Mouse (Mus musculus) v-Abl transformed pro-B cells (cell line): ENCODE data around the gene Pcp4l1.
"Not testable (repeated sequence)": the region's sequence is repeated elsewhere in the genome, so short reads cannot be mapped to it uniquely, and the experiment has no call there.

Source experiments
- in situ Hi-C, 2 experiments: fragments of 400-800 bp; cut with MboI; formaldehyde crosslinking; loops; one replicate each; pipeline ENCODE4 v1.15.1; 2025; ENCODE audit not compliant: unreplicated experiment in 2 of 2

Gene Pcp4l1

DNA sequence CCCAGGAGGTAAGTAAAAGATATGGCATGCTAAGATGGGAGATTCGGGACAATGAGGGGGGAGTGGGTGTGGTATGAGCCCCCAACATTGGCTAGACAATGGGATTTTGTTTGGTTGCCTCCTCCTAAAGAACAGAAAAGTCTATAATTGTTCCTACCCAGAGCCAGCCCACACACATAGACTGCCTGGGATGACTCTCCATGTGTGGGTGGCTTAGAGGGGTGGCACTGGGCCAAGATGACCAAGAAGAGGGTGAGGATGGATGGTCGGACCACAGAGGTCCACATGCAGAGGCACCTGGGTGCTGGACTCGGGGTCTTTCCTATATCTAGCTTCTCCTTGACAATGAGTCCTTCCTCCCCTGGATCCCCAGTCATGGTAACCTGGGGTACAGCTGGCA, 39.4 kb downstream of the Pcp4l1 start:
- in situ Hi-C loops = loop anchor here in 1 of 2 experiments (5.0 kb wide), 1 partner anchor 34 kb away; no protein-coding TSS in a partner anchor

DNA sequence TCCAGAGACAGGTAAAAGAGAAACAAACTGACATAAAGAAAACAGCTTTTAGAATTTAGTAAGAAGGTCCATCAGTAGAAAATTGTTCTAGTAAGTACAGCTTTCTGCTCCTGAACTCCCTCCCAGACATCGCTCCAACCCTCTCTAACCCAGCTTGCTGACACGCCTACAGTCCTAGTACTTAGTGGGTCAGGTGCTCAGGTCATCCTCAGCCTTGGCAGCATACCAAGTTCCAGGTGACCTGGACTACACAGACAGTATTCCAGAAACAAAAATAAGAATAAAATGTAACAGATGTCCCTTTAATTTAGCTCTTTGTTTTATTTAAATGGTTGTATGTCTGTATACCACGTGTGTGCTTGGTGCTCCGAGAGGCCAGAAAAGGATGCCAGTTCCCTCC, 44.1 kb downstream of the Pcp4l1 start:
- in situ Hi-C loops = no loop called here

GRCm38 (mm10) chr1:171150838-171151391, 45.2 kb downstream of the Pcp4l1 start:
- in situ Hi-C loops = no loop called here

- in situ Hi-C loops = no loop called here
Measured at GRCm38 (mm10) chr1:171149974-171150760, 45.9 kb downstream of the Pcp4l1 start, which contains the start of the genes Sdhc and Mpz. TSS of gene Sdhc (minus strand) at chr1:171150603. TSS of gene Mpz (plus strand) at chr1:171150711.

- in situ Hi-C loops = not testable (repeated sequence)
Measured at GRCm38 (mm10) chr1:171142981-171143380, 53.1 kb downstream of the Pcp4l1 start.

GRCm38 (mm10) chr1:171137486-171138155, 58.4 kb downstream of the Pcp4l1 start:
- in situ Hi-C loops = not testable (repeated sequence)

- in situ Hi-C loops = no loop called here
Measured at GRCm38 (mm10) chr1:171135600-171135999, 60.5 kb downstream of the Pcp4l1 start.

DNA sequence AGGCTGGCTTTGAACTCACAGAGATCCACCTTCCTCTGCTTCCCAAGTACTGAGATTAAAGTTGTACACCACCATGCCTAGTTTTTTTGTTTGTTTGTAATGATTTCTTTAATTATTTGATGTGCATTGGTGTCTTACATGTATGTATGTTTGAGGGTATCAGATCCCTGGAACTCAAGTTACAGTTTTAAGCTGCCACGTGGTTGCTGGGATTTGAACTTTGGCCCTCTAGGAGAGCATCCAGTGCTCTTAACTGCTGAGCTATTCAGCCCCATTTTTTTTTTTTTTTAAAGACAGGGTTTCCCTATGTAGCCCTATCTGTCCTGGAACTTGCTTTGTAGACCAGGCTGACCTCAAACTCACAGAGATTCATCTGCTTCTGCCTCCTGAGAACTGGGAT, 65.1 kb downstream of the Pcp4l1 start:
- in situ Hi-C loops = no loop called here

DNA sequence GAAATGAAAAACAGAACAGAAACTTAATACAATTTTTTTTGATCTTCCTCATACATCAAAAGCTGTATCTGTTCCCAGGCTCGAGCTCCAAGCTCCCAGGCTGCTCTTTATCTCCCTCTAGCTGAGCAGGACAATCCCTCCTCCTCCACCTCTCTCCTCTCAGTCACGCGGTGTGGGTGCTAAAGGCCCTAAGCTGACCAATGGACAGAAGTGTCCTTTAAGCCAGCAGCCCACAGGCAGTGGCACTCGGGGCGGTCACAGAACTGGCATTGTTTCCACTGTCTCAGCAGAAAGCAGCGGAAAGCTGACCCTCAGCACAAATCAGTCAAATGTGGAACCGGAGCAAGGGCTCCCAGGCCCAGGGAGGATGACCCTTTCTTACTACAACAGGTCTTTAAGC, 66.8 kb downstream of the Pcp4l1 start:
- in situ Hi-C loops = no loop called here

- in situ Hi-C loops = loop anchor here in 1 of 2 experiments (5.0 to 25.0 kb wide), 2 partner anchors 33 to 363 kb away; no protein-coding TSS in a partner anchor
Measured at GRCm38 (mm10) chr1:171124398-171124797, 71.7 kb downstream of the Pcp4l1 start.
